Mouse (Mus musculus) spleen, postnatal 4 days (tissue): ENCODE measurements around the gene Cdhr5.

Experiments used
- DNase-seq, 2 experiments: peaks; one replicate each; pipeline ENCODE4 v3.0.0; 2022; ENCODE audit warnings: low spot score in 2 of 2

Cdhr5 gene

DNA sequence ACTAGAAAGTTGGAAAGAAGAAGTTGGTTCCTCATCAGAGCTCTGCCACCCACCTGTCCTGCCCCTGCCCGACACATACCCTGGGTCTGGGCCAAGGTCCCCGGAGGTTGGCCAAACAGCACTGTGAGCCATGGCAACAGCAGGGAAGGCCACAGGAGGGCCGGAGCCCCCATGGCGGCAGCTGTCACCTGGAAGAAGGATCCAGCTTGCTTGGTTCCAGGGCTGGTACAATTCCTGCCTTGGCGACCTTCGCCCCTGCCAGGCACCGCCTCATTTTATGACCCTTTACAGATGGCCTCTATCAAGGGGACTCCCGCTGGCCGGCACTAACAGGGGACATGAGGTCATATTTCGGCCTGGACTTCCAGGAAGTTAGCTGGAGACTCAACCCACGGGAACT lies at the start of gene Cdhr5:
Cdhr5 (minus strand) TSS at position 241 of the 400 bp plus-strand sequence.
- peak in 1 of 2 experiments; percentile 67 for DNase-seq

DNA sequence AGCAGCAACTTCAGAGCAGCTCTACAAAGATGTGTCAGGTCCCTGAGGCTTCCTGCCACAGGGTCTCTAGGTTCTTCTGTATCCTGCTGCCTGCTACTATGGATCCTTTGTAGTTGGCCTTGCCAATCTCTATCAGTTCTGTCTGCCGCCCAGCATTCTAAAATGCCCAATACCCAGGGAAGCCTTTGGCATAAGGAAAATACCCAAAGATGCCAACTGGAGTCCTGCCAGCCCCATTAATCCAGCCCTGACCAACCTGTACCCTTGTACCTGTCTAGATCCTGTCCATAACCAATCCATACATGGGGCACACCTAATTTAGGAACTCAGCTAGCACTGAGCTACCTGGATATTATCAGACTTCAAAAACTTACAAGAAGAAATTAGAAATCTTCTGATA lies 48.1 kb upstream of the Cdhr5 start:
- no peak for DNase-seq

DNA sequence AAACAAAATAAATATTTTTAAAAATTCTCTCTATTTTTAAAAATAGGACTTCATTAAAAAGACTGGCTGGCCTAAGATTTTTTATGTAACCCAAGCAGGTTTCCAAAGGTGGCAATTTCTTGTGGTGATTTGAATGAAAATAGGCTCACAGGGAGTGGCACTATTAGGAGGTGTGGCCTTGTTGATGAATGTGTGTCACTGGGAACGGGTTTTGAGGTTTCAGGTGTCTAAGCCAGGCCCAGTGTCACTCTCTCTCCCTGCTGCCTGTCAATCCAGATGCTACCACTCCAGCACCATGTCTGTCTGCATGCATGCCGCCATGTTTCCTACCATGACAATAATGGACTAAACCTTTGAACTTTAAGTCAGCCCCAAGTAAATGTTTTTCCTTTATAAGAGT lies 42.9 kb upstream of the Cdhr5 start:
- no peak for DNase-seq

DNA sequence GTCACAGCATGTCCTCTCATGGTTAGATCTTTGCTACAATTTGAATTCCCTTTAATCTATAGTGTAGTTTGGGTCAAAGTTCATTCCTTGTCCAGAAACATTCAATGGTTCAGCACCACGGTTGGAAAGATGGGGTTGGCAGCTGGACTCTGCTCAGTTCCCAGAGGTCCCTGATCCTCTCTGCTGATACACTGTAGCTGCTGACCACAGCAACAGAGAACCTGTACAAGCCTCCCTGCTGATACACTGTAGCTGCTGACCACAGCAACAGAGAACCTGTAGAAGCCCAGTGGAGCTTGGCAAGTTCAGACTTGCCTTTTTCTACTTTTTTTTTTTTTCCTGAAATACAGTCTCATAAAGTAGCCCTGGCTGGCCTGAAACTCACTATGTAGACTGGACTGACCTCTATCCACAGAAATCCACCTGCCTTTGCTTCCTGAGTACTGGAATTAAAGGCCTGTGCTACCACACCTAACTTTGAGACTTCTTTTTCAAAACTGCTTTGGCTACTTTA lies 41.1 kb upstream of the Cdhr5 start:
- DNase-seq = no peak

DNA sequence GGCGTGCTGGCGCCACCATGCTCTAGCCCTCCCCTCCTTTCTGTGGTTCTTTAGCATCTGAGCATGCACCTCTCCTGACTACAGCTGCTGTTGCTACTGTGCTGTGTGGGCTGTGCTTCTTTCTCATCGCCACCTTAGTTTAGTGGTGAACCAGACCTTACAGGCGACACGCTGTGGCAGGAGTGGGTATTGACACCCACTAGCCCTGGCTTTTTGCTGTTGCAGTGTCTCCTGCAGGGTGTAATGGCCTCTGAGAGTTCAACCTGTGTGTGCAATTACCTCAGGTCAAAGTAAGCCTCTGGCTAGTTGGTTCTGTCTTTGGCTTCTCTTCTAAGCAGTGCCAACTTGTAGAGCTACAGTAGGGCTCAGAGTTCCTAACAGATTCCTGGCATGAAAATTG lies 39.4 kb upstream of the Cdhr5 start:
- DNase-seq = peak in 1 of 2 experiments; percentile 59

DNA sequence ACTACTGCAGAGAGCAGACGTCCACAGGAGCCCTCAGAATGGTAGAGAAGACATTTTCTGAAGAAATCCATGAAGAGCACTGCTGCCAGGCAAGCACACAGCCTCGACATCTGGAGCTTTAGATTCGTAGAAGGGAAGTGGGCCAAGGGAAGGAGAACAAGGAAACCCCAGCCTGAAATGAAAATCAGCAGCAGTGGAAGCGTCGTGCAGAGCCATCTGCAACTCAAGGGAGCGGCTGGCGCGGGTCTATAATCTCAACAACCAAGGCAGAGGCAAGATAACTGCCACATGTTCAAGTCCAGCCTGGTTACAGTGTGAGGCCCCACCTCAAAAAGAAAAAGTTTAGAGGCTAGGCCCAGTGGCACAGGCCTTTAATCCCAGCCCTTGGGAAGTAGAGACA lies 38.5 kb upstream of the Cdhr5 start:
- no peak for DNase-seq

DNA sequence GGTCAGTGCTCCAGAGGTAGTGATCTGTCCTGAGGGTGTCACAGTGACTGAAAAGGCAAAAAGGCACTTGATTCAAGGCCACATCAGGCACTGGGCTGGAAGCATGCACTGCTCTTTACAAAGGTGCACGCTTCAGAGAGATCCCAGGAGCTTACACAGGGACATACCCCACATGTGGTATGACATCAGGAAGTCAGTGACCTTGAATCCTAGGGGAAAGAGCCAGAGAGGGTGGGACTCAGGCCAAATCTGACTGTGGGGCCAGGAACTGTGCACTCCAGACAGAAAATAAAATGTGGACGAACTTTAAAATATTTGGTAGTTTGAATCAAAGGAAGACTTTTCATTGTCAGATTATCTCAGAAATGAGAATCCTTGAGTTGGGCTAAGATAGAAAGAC lies 37.8 kb upstream of the Cdhr5 start:
- no peak for DNase-seq

DNA sequence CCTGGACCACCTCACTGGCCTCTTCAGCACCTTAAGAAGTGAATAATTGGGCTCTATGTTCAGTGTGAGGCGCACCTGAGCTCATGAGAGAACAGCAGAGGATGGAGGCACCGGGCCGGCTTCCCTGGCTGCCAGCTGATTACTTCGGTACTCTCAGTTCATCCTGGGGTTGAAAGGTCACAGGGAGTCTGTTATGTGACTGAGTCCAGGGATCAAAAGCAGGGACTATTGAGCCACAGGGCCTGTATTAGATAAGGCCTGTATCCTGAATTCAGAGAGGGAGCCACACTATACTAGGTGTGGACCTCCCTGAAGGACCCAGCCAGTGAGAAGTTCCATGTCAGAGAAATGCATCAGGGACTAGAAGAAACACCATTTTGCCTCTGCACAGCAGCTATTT lies 28.0 kb upstream of the Cdhr5 start:
- no peak for DNase-seq

DNA sequence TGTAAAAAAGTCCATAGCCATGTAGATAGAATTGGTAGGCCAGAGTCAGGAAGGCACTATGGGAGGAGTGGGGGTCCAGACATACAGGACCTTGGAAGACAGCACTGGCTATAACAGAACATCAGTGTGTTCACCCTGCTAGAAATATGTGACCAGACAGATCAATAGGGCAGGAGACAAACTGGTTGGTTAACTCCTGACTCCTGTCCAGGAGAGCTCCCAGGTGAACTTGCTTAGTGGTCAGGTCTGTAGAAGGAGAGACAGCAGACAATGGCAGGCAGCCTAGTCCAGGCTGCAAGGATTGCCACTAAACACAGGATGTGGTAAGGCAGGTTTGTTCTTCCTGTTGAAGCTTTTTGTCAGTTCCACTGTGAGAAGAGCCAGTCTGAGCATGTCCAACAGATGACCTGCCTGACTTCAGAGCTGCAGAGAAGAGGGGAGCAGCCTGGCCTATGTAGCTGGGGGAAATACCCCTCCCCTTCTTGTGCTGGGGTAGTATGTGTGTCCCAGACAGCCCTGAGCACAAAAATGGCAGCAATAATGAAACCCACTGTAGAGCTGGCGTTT lies 26.2 kb upstream of the Cdhr5 start:
- no peak for DNase-seq

DNA sequence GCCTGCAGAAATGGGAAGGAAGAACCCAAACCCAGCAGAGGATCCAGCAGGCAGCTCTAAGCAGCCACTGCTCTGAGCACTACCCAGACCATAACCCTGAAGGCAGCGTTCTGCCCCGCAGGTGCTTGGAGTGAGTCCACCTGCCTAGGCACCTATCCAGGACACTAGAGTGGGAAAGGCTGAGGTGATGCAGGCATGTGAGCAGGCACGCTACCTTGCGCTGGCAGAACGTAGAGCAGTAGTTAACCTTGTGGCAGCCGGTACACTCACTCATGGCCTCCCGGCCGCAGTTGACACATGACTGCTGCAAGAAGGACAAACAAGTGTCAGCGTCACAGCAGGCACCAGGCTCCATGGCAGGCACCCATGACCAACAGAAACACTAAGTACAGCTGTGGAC lies 24.8 kb upstream of the Cdhr5 start:
- no peak for DNase-seq

DNA sequence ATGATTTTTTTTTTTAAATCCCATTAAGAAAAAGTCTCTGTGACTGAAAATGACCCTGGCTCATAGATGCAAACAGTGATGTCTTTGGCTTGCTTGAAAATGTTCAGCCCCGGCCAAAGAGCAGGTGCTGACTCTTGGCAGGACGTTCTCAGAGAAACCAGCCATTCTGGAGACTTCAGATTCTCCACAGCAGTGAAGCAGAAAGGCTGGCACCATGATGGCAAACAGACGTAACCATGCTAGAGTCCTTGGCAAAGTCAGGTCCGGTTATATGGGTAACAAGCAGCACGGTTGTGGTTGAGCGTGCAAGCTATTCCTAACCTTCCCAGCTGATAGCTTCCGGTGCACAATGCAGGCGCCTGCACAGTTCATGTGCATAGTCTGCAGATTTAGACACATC lies 22.6 kb upstream of the Cdhr5 start:
- DNase-seq = no peak

DNA sequence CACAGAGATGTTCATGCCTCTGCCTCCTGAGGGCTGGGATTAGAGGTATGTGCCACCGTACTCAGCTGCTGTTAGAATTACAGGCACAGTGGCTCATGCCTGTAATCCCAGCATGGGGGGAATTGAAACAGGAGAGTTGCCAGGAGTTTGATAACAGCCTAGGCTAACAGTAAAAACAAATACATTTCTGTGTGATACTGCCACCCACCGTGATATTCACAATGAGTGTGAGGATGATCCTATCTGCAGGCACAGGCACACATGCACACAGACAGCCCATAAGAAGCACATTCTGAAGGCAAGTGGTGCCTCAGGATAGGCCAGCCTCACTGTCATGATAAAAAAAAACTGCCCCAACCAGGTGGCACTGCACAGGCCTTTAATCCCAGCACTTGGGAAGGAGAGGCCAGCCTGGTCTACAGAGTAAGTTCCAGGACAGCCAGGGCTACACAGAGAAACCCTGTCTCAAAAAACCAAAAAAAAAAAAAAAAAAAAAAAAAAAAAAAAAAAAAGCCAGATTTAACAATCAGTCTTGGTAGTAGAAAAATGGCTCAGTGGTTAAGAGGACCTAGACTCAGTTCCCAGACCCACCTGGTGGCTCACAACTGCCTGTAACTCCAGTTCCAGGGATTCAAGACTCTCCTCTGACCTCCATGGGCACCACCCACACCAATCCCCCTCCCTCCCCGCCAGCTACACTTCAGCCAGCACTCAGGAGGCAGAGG lies 21.5 kb upstream of the Cdhr5 start:
- DNase-seq = no peak

DNA sequence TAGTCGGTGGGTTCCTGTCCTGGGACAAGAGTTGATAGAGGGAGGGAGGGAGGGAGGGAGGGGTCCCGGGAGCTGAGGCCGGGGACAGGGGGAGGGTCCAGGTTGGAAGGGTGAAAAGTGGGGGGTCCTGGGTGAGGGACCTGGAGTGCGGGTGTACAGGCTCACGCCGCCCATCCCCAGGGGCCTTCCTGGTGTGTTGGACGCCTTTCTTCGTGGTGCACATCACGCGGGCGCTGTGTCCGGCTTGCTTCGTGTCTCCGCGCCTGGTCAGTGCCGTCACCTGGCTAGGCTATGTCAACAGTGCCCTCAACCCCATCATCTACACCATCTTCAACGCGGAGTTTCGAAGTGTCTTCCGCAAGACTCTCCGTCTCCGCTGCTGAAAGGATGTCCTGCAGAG lies 17.9 kb upstream of the Cdhr5 start:
- no peak for DNase-seq

DNA sequence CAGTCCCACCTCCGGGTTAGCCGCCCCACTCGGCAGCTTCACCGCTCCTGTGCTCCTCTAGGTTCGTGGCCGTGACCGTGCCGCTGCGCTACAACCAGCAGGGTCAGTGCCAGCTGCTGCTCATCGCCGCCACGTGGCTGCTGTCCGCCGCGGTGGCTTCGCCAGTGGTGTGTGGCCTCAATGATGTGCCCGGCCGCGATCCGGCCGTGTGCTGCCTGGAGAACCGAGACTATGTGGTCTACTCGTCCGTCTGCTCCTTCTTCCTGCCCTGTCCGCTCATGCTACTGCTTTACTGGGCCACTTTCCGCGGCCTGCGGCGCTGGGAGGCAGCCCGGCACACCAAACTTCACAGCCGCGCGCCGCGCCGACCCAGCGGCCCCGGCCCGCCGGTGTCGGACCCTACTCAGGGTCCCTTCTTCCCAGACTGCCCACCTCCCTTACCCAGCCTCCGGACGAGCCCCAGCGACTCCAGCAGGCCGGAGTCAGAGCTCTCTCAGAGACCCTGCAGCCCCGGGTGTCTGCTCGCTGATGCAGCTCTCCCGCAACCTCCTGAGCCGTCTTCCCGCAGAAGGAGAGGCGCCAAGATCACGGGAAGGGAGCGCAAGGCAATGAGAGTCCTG lies 17.4 kb upstream of the Cdhr5 start:
- no peak for DNase-seq

DNA sequence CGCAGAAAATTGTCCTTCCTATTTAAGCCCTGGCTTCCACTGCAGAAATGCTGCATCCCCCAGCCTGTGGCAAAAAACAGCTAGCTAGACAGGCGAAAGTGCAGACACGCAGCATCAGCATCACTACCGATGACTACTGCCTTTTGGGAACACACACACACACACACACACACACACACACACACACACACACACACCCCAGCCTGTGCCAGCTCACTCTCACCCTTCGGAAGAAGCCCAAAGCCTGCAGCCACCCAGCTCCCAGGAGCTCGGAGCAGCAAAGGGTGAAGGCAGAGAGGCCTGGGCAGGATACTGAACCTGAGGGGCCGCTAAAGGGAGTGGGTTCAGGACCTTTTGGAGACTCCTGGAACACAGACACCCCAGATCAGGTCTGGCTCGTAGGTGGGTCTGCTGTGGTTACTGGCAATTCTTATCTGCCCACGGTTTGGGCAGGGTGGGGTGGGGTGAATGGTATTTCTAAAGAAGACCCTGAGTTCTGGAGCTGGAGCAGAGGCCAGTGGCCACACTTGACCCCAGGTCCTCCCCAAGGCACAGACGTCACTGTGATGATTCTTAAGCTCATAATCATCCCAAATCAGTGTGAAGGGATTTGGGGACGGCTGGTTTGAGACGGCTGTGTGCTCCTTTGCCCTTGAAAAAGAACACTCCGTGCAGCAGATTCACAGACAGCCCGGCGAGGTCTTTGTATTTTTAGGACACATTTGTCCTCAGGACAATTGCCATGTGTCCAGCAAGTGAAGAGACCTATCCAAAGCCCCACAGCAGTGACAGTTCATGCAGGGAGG lies 16.2 kb upstream of the Cdhr5 start:
- no peak for DNase-seq

DNA sequence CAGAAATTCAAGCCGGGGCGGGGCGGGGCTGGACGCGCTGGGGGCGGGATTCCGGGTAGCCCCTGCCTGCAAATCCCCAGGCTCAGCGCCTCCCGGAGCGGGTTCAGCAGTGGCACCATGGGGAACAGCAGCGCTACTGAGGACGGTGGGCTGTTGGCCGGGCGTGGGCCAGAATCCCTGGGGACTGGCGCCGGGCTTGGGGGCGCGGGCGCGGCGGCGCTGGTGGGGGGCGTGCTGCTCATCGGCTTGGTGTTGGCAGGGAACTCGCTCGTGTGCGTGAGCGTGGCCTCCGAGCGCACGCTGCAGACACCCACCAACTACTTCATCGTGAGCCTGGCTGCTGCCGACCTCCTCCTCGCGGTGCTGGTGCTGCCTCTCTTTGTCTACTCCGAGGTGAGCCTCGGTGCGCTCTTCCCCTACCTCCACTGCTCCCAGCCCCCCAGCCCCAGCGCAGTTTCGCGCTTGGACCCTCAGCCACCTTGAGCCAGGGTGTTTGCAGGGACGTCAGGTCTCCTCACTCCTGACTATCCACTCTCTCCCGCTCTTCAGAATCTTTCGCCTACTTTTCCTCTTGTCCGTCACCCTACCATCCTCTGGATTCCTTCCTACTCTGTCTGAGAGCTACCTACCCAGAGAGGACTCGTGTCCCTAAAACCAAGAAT lies 15.5 kb upstream of the Cdhr5 start, which contains the start of gene Drd4:
Drd4 (plus strand) TSS at position 86 of the 662 bp plus-strand sequence.
- no peak for DNase-seq

DNA sequence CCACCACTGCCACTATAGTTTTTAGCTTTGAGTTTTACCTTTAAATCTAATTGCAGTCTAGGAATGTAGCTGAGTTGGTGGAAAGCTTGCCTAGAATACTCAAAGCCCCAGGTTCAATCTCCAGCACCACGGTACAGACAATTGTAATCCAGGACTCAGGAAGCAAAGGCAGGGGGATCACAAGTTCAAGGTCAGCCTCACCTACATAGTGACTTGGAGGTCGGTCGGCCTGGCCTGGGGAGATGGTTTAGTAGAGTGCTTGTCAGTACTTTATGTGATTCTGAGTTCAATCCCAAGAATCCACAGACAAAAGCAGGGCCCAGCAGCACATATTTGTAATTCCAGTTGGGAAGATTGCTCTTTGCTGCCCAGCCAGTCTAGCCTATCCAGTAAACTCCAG lies 11.5 kb upstream of the Cdhr5 start:
- no peak for DNase-seq

DNA sequence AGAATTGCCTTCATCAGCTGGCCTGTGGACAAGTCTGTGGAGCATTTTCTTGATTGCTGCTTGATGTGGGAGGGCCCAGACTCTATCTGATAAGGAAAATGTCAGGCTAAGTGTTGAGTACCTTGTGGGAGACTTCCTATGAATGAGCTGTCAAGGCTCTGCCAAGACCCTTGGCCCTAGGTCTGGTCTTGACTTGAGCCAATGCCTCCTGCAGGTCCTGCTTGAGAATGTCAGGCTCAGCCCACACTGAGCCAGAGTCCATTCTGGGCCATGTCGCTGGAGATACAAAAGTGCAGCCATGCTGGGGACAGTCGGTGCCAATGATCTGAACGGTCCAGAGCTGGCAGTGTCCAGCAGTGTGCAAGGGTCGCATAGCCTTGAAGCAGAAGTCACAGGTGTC lies 6.2 kb upstream of the Cdhr5 start:
- DNase-seq = no peak

DNA sequence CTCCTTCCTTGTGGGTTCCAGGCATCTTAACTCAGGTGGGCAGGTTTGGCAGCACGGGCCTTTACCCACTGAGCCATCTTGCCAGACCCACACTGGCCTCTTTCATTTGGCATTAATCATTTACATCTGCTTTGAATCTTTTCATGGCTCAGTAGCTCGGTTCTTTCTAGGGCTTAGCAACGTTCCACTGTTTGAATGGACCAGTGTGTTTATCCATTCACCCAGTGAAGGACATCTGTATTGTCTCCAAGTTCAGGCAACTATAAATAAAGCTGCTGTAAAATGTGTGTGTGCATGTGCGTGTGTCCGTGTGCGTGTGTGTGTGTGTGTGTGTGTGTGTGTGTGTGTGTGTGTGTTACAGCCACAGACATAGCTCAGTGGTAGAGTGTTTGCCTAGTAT lies 4.9 kb upstream of the Cdhr5 start:
- no peak for DNase-seq

DNA sequence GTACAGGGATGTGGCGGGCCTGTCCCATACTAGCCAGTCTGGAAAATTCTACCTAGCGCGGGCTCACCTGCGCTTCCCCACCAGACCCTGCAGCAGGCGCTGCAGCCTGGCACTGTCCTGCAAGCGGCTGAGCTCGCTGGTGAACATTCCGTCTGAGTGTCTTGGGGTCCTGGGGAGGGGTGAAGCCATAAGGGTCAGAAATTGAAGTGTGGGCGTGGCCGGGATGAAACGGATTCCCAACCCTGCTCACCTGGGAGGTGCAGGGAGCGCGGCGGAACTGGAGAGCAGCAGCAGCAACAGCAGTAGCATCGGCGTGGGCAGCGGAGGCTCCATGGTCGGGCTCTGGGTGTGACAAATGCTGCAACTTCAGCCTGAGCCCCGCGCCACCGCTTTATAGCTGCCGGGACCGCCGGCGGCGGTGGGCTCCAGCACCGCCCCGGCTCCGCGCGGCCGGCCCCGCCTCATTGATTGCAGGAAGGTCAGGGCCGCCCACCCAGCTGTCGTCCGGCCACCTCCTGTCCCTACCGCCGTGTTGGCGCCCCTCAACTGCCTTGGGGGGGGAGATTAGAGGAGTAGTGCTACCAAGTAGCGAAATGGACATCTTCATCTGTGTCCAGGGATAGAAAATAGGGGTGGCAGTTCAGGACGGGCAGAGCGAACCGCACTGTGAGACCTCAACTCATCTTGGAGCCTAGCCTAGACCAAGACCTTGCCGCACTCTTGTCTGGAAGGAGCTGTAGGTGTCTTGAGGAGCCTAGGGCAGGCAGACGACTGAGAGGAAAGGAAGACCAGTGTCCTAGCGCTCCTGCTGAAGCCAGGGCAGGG lies 2.4 kb upstream of the Cdhr5 start, which contains the start of gene Sct:
Sct (minus strand) TSS at position 368 of the 825 bp plus-strand sequence.
- DNase-seq = peak in 1 of 2 experiments; percentile 64
